Mouse (Mus musculus) forebrain, embryonic 15.5 days (tissue): ENCODE data around the gene Fgd3. TPM values are rescaled to one million over a fixed set of nuclear protein-coding genes. Genes with fewer than 3 reads are reported as not detected.

Source experiments
- ATAC-seq: fragments of 200-750 bp; cut with Nextera tagmentation; replicated peaks from 2 replicates; pipeline ENCODE4 v1.8.0; 2017; ENCODE audit warnings: mild to moderate bottlenecking, moderate TSS enrichment, moderate library complexity
- H3K27ac ChIP-seq: fragments of 300-500 bp; sonication (generic); replicated peaks from 2 replicates; pipeline ENCODE4 v1.5.1; 2015; ENCODE audit warnings: mild to moderate bottlenecking, inconsistent platforms
- H3K27me3 ChIP-seq: fragments of 300-500 bp; sonication (generic); 2 replicates; pipeline ENCODE4 v1.6.1; 2015; ENCODE audit warnings: inconsistent platforms
- H3K36me3 ChIP-seq: fragments of 300-500 bp; sonication (generic); 2 replicates; pipeline ENCODE4 v1.6.1; 2015; ENCODE audit warnings: mild to moderate bottlenecking, inconsistent platforms
- H3K4me1 ChIP-seq: fragments of 300-500 bp; sonication (generic); 2 replicates; pipeline ENCODE4 v1.6.1; 2015; ENCODE audit warnings: inconsistent platforms
- H3K4me2 ChIP-seq: fragments of 300-500 bp; sonication (generic); replicated peaks from 2 replicates; pipeline ENCODE4 v1.6.1; 2015; ENCODE audit warnings: mild to moderate bottlenecking, inconsistent platforms
- H3K4me3 ChIP-seq: fragments of 300-500 bp; sonication (generic); 2 replicates; pipeline ENCODE4 v1.5.1; 2015; ENCODE audit warnings: mild to moderate bottlenecking, inconsistent platforms
- H3K9ac ChIP-seq: fragments of 300-500 bp; sonication (generic); replicated peaks from 2 replicates; pipeline ENCODE4 v1.6.1; 2015; ENCODE audit warnings: mild to moderate bottlenecking, inconsistent platforms
- H3K9me3 ChIP-seq: fragments of 300-500 bp; sonication (generic); 2 replicates; pipeline ENCODE4 v1.6.1; 2016; ENCODE audit warnings: inconsistent platforms
- WGBS: fragments of 180-500 bp; shearing (Covaris S2); methylation state at CpG from one replicate; pipeline ENCODE4 v1.1.7; 2015; ENCODE audit warnings: mixed read lengths; 5-methylcytosine and 5-hydroxymethylcytosine counted together
- polyA plus RNA-seq: library from polyadenylated mRNA; unstranded; fragments of >200 nt; fragmentation: Nextera tagmentation; extraction: Ambion mirVana; gene quantifications from 2 replicates; pipeline ENCODE4 v1.2.1, GENCODE M21; 2015

Fgd3 gene
- polyA plus RNA-seq, 1 experiment from 2014 or later, result 3.4 TPM

DNA sequence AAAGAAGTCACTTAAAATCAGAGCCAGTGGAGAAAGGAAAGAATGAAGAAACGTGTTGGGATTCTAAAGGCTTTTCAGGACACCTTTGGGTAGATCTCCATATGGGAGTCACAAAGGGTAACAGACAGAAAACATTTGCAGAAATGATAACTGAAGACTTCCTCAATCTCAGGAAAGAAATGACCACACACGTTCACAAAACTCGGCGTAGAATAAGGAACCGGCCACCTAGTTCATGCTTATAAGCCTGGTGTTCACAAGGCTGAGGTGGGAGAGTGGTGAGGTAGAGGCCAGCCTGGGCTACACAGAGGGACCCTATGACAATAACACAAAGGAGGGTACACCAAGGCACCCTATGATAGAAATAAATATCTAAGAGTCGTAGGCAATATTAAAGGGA, 28.2 kb downstream of the Fgd3 start:
- 93% methylated on average over 6 of the region's 6 CpGs for WGBS
- no peaks in the 10 kb centered on the region for H3K4me1 ChIP-seq
- H3K27ac ChIP-seq, result no peak overlapping the region
- no peaks in the 10 kb centered on the region for H3K9me3 ChIP-seq
- no peak overlapping the region for H3K9ac ChIP-seq
- H3K4me3 ChIP-seq, result no peak overlapping the region
- no peak overlapping the region for H3K4me2 ChIP-seq
- ATAC-seq, result no peak
- no peaks in the 10 kb centered on the region for H3K27me3 ChIP-seq
- H3K36me3 ChIP-seq, result 0 out of 2 replicates have a peak, but pooled peaks cover 5% of the 10 kb centered on the region

DNA sequence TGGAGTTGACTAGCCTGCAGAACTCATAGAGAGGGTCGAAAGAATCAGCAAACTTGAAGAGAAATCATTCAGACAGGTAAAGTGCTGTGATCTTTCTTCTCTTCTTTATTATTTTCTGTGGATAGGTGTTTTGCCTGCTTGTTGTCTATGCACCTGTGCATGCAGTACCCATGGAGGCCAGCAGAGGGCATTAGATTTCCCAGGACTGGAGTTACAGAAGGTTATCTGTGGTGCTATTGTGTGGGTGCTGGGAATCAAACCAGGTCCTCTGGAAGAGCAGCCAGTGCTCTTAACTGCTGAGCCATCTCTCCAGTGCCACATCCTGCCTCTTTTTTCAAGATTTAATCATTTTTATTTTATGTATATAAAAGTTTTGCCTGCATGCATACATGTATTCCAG, 28.7 kb downstream of the Fgd3 start:
- ATAC-seq, result no peak
- H3K4me2 ChIP-seq, result no peak overlapping the region
- H3K9me3 ChIP-seq, result no peaks in the 10 kb centered on the region
- no peaks in the 10 kb centered on the region for H3K27me3 ChIP-seq
- no peak overlapping the region for H3K4me3 ChIP-seq
- H3K4me1 ChIP-seq, result no peaks in the 10 kb centered on the region
- no peak overlapping the region for H3K9ac ChIP-seq
- 0 out of 2 replicates have a peak, but pooled peaks cover 7% of the 10 kb centered on the region for H3K36me3 ChIP-seq
- 51% methylated on average over 1 of the region's 1 CpGs for WGBS
- H3K27ac ChIP-seq, result no peak overlapping the region

DNA sequence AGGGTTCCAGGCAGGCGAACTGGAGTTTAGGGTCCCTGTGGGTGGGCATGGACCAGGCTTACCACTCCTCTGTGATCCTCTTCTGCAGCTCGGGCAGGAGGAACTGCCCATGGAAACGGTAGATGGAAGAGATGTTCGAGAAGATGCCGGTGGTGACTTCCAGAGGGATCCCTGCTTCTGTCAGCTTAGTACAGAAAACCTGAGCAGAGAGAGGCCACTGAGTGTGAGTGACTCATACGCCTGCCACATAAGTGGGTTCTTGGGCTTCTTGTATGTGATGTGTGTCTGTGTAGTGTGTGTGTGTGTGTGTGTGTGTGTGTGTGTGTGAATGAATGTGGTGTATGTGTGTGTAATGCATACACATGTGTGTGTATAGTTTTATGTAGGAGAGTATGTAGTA, 32.9 kb downstream of the Fgd3 start:
- H3K9me3 ChIP-seq, result no peaks in the 10 kb centered on the region
- H3K27me3 ChIP-seq, result no peaks in the 10 kb centered on the region
- H3K4me2 ChIP-seq, result no peak overlapping the region
- no peak for ATAC-seq
- 95% methylated on average over 6 of the region's 6 CpGs for WGBS
- H3K9ac ChIP-seq, result no peak overlapping the region
- no peak overlapping the region for H3K27ac ChIP-seq
- H3K36me3 ChIP-seq, result peaks cover 17% of the 10 kb centered on the region
- no peak overlapping the region for H3K4me3 ChIP-seq
- H3K4me1 ChIP-seq, result no peaks in the 10 kb centered on the region

DNA sequence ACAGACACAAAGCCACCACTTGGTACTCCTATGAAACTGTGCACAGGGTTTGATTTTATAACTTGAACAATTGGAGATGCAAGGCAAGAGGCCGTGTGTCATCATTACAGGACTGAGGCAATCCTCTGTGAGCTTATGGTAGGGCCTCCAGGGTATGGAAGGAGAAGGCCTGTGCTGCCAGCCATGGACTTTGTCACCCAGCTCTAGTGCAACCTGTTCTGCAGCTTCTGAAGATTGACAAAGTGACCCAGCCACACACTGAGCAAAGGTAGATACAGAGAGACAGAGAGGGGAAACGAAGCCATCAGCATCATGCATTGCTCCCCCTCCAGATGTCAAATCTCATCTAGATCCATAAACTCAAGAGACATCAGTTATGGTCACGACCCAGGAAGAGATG, 33.4 kb downstream of the Fgd3 start:
- Histone ChIP-seq H3K36me3 (peaks cover 17% of the 10 kb centered on the region), H3K4me1 (no peaks in the 10 kb centered on the region), H3K27me3 (no peaks in the 10 kb centered on the region), H3K9ac (no peak overlapping the region), H3K27ac (no peak overlapping the region), H3K9me3 (no peaks in the 10 kb centered on the region), H3K4me3 (no peak overlapping the region), H3K4me2 (no peak overlapping the region)
- ATAC-seq, result no peak
- 87% methylated on average over 3 of the region's 3 CpGs for WGBS

DNA sequence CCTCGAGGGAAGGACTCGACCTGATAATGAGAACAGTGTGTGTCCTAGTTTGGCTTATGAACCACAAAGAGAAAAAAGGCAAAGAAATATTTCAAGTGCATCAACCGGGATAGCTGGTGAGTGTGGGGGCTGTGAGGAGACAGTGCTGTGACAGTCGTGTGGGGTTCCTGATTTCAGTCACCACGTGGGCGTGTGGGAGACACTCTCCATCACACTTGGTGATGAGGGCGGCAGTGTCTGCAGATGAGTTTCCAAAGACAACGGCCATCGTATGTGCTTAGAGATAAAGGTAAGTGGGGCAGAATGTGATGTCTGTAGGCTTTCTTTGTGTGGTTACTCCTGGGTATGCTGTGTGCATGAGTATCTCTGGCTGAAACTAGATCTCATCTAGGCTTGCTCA, 36.4 kb downstream of the Fgd3 start:
- WGBS, result 83% methylated on average over 9 of the region's 9 CpGs
- Histone ChIP-seq H3K9ac (no peak overlapping the region), H3K27ac (no peak overlapping the region), H3K36me3 (peaks cover 34% of the 10 kb centered on the region), H3K9me3 (no peaks in the 10 kb centered on the region), H3K27me3 (no peaks in the 10 kb centered on the region), H3K4me2 (no peak overlapping the region), H3K4me1 (no peaks in the 10 kb centered on the region), H3K4me3 (no peak overlapping the region)
- ATAC-seq, result no peak

DNA sequence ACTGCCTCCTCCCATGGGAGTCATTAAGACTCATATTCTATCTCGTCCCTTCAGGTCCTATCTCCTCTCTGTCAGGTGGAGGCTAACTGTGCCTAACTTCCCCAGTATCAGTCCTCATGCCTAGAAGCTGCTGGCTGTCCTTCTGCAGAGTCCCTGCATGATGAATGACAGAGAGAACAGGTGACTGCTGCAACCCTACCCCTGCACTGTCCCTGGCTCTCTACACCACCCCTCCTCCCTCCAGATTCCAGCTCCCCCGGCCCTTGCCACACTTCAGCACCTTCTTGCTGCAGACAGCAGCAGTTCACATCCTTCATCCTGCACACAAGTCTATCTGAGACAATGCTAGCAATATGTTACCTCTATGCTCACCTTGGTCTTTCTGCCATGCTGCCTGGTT, 37.9 kb downstream of the Fgd3 start:
- peaks cover 39% of the 10 kb centered on the region for H3K36me3 ChIP-seq
- H3K4me2 ChIP-seq, result no peak overlapping the region
- no peak for ATAC-seq
- H3K9me3 ChIP-seq, result no peaks in the 10 kb centered on the region
- H3K4me1 ChIP-seq, result no peaks in the 10 kb centered on the region
- no peak overlapping the region for H3K4me3 ChIP-seq
- no peak overlapping the region for H3K27ac ChIP-seq
- H3K27me3 ChIP-seq, result no peaks in the 10 kb centered on the region
- no peak overlapping the region for H3K9ac ChIP-seq
- WGBS, result 77% methylated on average over 2 of the region's 2 CpGs

DNA sequence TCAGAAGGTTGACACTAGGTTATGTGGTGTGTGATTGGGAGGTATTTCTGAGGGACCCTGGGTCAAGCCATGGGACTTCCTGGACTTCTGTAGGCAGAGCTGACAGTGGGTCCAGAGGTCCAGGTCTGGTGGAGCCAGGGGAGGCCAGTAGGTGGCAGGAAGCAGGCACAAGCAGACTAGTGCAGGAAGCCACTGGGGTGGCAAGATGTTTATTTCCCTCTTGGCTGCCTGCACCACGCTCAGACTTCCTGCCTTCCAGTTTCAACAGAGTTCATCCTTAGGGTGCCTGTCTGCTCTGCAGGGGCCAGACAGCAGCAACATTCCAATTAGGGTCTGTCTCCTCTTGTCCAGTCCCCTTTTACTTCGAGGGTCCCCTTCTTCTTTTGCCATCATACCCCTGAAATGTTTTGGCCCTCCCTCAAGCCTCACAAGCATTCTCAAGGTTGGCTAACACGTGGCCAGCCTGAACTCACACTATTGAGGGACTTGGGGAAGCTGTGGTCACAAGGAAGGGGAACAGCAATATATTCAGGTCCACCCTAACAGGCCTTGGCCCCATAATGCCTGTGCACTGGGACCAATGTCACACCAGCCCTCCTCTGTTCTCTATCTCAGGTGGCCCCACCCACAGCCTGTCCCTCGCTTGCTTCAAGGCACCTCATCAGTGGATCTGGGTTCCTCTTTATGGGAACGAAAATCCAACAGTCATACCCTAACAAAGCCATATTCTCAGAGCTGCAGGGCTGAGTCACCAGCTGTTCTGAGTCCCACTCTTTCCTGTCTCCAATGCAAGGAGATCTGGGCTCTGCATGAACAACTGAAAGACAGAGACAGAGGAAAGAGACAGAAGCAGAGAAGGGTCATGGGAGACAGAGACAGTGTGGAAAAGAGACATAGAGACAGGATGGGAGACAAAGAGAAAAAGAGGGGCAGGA, 48.0 kb downstream of the Fgd3 start:
- no peaks in the 10 kb centered on the region for H3K4me1 ChIP-seq
- 71% methylated on average over 5 of the region's 5 CpGs for WGBS

DNA sequence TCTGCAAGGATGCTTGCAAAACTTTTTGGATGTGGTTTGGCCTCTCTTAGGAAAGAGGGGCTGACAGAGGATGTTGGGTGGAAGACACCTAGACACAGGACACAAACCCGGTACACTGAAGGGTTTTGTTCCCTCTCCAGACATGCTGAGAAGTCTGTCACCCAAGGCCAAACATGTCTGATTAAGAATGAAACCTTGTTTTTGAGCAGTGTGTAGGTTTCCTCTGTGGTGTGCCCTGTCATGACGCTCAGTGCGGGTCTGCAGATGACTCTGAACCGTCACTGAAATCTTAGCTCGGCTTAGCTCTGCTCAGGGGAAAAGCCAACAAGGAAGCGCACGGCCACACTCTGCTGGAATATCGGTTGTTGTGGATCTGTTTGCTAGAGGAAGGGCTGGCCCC, 49.6 kb downstream of the Fgd3 start:
- no peak overlapping the region for H3K9ac ChIP-seq
- 87% methylated on average over 8 of the region's 8 CpGs for WGBS
- no peaks in the 10 kb centered on the region for H3K27me3 ChIP-seq
- H3K27ac ChIP-seq, result no peak overlapping the region
- no peak overlapping the region for H3K4me3 ChIP-seq
- ATAC-seq, result no peak
- no peaks in the 10 kb centered on the region for H3K9me3 ChIP-seq
- H3K4me1 ChIP-seq, result no peaks in the 10 kb centered on the region
- H3K4me2 ChIP-seq, result no peak overlapping the region
- peaks cover 3% of the 10 kb centered on the region; the same call in 1 of the 2 replicates for H3K36me3 ChIP-seq

More for the DNA sequence above, 48.0 kb downstream of the Fgd3 start:
- Histone ChIP-seq H3K36me3 (peaks cover 5% of the 10 kb centered on the region; the same call in 1 of the 2 replicates), H3K9ac (no peak overlapping the region), H3K9me3 (no peaks in the 10 kb centered on the region), H3K27me3 (no peaks in the 10 kb centered on the region), H3K4me2 (no peak overlapping the region), H3K27ac (no peak overlapping the region), H3K4me3 (no peak overlapping the region)
- ATAC-seq, result no peak

DNA sequence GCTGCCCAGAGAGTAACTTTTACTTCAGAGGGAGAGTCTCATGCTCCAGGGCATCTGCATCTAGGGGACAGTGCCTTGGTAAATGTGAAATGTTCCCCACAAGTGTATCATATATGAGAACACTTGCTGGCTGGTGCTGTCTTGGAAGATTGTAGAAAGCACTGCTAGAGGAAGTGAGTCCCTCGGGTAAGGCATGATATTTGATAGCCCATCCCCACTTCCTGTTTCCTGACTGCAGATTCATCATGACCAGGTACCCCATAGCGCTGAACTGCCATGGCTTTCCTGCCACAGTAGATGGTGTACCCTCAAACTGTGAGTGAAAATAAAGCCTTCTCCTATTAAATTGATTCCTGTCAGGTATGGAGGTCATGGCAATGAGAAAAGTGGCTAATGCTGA, 52.5 kb downstream of the Fgd3 start:
- Histone ChIP-seq H3K27me3 (no peaks in the 10 kb centered on the region), H3K27ac (no peak overlapping the region), H3K4me1 (no peaks in the 10 kb centered on the region), H3K36me3 (no peaks in the 10 kb centered on the region; the same call in 1 of the 2 replicates), H3K4me2 (no peak overlapping the region), H3K4me3 (no peak overlapping the region), H3K9ac (no peak overlapping the region), H3K9me3 (no peaks in the 10 kb centered on the region)
- WGBS, result 83% methylated on average over 2 of the region's 2 CpGs
- ATAC-seq, result no peak

DNA sequence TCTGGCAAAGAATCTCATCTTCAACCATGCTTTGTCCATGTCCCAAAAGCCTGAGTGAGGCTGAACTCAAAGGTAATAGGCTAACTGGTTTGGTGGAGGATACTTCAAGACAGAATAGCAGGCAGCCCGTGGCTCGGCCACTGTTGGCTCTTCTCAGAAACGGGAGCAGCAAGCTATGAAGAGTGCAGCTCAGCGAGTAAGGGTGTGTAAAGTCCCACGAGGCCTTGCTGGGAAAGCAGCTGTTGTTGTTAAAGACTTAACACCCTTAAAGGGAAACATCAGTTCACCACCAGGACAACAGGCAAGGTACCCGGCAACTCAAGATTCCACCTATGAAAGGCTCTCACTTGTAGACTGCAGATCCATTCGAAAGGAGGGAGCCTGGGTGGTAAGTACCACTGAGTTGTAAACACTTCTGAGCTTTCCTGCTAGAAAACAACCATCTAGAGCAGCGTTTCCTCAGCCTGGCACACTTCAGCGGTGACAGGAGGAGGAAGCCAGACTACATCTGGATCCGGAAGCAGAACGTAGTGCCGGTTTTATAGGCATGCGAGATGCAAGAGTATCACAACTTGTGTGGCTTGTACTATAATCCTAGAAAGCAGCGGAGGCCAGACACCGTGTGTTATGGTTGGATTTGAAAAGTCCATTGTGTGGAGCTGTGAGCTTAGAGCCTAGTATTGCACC, 59.9 kb downstream of the Fgd3 start:
- Histone ChIP-seq H3K4me1 (no peaks in the 10 kb centered on the region), H3K9me3 (no peaks in the 10 kb centered on the region), H3K4me2 (no peak overlapping the region), H3K27ac (no peak overlapping the region), H3K27me3 (no peaks in the 10 kb centered on the region), H3K9ac (no peak overlapping the region), H3K4me3 (no peak overlapping the region), H3K36me3 (no peaks in the 10 kb centered on the region; the same call in 1 of the 2 replicates)
- 85% methylated on average over 15 of the region's 15 CpGs for WGBS
- ATAC-seq, result no peak

DNA sequence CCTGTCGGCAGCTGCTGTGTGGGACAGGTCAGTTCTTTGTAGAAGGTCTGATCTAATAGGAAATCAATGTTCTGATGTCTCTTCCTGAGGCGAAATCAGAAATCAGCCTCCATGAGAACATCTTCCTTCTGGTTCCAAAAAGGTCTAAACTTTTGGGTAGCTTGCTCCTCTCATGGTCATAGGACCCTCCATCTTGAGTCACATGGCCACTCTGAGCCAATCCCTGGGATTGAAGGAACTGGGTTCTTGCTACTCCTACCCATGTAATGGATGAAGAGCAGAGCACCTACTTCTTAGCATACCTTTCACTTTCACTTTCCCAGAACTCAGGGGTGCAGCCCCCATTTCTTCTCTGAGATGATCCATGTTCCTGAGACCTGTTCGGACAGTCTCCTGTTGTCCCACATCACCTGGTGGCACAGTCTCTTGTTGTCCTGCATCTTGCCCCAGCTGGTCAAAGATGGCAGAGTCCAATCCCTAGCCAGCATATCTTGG, 62.2 kb downstream of the Fgd3 start:
- ATAC-seq, result no peak

DNA sequence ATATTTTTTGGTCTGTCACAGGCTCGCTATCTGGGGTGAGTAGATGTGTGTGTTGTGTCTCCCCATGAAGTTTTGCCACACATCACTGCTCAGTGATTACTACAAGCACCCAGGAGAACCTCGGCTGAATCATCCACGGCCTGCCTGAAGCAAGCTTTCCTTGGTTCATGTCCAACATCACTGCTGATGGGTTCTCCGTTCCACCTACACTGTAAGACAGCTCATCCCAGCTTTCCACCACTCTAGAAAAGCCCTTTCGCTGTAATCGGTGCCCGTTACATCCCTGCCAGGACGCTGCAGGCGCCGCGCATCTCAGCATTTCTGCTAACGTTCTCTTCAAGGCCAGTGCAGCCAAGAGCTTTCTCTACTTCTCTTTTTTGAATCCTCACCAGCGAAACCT, 67.4 kb downstream of the Fgd3 start:
- Histone ChIP-seq H3K27me3 (peaks cover 11% of the 10 kb centered on the region), H3K9ac (no peak overlapping the region), H3K4me2 (no peak overlapping the region), H3K9me3 (no peaks in the 10 kb centered on the region), H3K27ac (no peak overlapping the region), H3K4me3 (no peak overlapping the region), H3K4me1 (peaks cover 5% of the 10 kb centered on the region), H3K36me3 (no peaks in the 10 kb centered on the region)
- WGBS, result 91% methylated on average over 13 of the region's 13 CpGs
- no peak for ATAC-seq

More for the DNA sequence above, 62.2 kb downstream of the Fgd3 start:
- Histone ChIP-seq H3K9ac (no peak overlapping the region), H3K4me2 (no peak overlapping the region), H3K27me3 (no peaks in the 10 kb centered on the region), H3K27ac (no peak overlapping the region), H3K36me3 (no peaks in the 10 kb centered on the region), H3K4me3 (no peak overlapping the region), H3K9me3 (no peaks in the 10 kb centered on the region), H3K4me1 (no peaks in the 10 kb centered on the region)
- WGBS, result 86% methylated on average over 3 of the region's 3 CpGs
